Mouse (Mus musculus) embryonic fibroblast, embryonic 13.5 days (primary cell): ENCODE results near the gene Tlr7.

Source experiments
- CTCF ChIP-seq: IDR thresholded peaks from 2 replicates; pipeline ENCODE4 v1.5.1; 2011; ENCODE audit warnings: mild to moderate bottlenecking, control low read depth, low read length, moderate library complexity, borderline replicate concordance; ENCODE audit not compliant: insufficient read depth
- POLR2A ChIP-seq: IDR thresholded peaks from 2 replicates; pipeline ENCODE4 v1.6.1; 2011; ENCODE audit warnings: low read depth, mild to moderate bottlenecking, control low read depth, low read length, moderate library complexity

- TF ChIP-seq POLR2A = no peak
- no peak for TF ChIP-seq CTCF
Measured at GRCm38 (mm10) chrX:167264086-167264485, 66.3 kb downstream of the Tlr7 start, which contains the start of gene Tlr8.
